Mouse (Mus musculus): Measurements from ENCODE around the gene Cntnap2.

DNA sequence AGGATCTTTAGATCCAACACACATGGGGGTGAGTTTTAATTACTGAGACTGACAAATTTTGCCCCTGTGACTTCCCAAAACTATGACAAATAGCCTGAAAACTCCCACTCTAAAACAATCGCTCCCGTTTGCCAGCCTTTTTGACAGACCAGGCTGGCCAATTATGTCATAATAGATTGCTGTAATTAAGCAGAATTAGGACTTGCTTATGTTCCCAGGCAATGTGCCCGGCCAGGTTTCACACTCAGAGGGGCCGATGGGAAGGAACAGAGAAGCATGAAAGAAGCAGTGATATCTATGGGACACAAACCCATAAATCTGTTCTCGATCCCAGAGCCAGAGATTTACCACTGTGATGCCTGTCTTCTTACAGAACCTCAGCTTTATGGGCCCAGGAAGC lies 2264.7 kb downstream of the Cntnap2 start:
- TF ChIP-seq CTCF (IDR thresholded peaks at IDR 0.05) (no peak), EP300 (IDR thresholded peaks at IDR 0.05; ENCODE audit: insufficient read depth, low read depth, low read length) (no peak), POLR2A (IDR thresholded peaks at IDR 0.05; ENCODE audit: insufficient read depth, low read depth, low read length) (no peak)

All from heart, adult 2 months (tissue).